ENCODE assay signal across 14 mouse cellular contexts in genomic region chr5:150207596-150207995, GRCm38 (mm10).
DNase-seq lines count a peak whose midpoint lies in the region; ATAC-seq and TF ChIP-seq lines count a peak whose summit lies in the region.
"Had no signal": no experiment of that assay in that cellular context is flagged by ENCODE, and none has a peak within 500 bp of the region (broad histone marks: within the 10 kb centered on the region; RNA-seq: fewer than 3 reads in every experiment).

No protein-coding gene starts in this region.

- no peaks in the 10 kb centered on the region for H3K27me3 ChIP-seq in heart, embryonic 13.5 days (replicated peaks)
- no peaks in the 10 kb centered on the region for H3K27me3 ChIP-seq in liver, embryonic 13.5 days
- H3K27me3 ChIP-seq in limb, embryonic 13.5 days = no peaks in the 10 kb centered on the region

- WGBS in heart, embryonic 13.5 days = 29% methylated on average over 18 of the region's 18 CpGs
- WGBS in liver, embryonic 13.5 days (ENCODE audit: insufficient replicate concordance) = 51% methylated on average over 18 of the region's 18 CpGs
- WGBS in limb, embryonic 13.5 days = 41% methylated on average over 18 of the region's 18 CpGs
- 42% methylated on average over 18 of the region's 18 CpGs for WGBS in olfactory bulb, adult 2 months

- peak overlapping the region; percentile 63 for H3K4me2 ChIP-seq in heart, embryonic 13.5 days
- peak overlapping the region; percentile 14; the same call in 1 of the 2 replicates for H3K4me2 ChIP-seq in liver, embryonic 13.5 days
- H3K4me2 ChIP-seq in limb, embryonic 13.5 days (replicated peaks) = peak overlapping the region; percentile 55

- no peak for TF ChIP-seq CTCF in olfactory bulb, adult 2 months (IDR thresholded peaks at IDR 0.05; ENCODE audit: insufficient read depth, low read depth, low read length)

- H3K4me1 ChIP-seq in heart, embryonic 13.5 days = peaks cover 9% of the 10 kb centered on the region; the same call in 1 of the 2 replicates
- H3K4me1 ChIP-seq in liver, embryonic 13.5 days (replicated peaks) = no peaks in the 10 kb centered on the region
- peaks cover 8% of the 10 kb centered on the region; the same call in 1 of the 2 replicates for H3K4me1 ChIP-seq in limb, embryonic 13.5 days
- peaks cover 8% of the 10 kb centered on the region; the same call in 1 of the 2 replicates for H3K4me1 ChIP-seq in olfactory bulb, adult 2 months (ENCODE audit: control insufficient read depth, insufficient read depth, low read length)
- H3K4me1 ChIP-seq: forebrain, embryonic 10.5 days had no signal

- no peak for ATAC-seq in heart, embryonic 13.5 days (ENCODE audit: extremely low read depth, insufficient number of reproducible peaks, low FRiP score, low TSS enrichment)
- no peak for ATAC-seq in liver, embryonic 13.5 days (ENCODE audit: low read depth)
- ATAC-seq in limb, embryonic 13.5 days (ENCODE audit: low FRiP score, low read depth) = no peak

- no peak for DNase-seq in heart, adult 18-20 months
- no peak for DNase-seq in liver, embryonic 13.5 days
- DNase-seq in liver = no peak
- no peak for DNase-seq in cerebellum, adult 11 months
- DNase-seq in embryo, embryonic 10 days (ENCODE audit: low spot score) = no peak
- DNase-seq: adrenal gland, adult 2 months; gastrocnemius, postnatal 25 days; kidney, adult 9 months; spleen, adult 18-20 months; thymus, postnatal 14 days had no signal

- H3K27ac ChIP-seq in heart, embryonic 13.5 days (replicated peaks) = no peak overlapping the region
- H3K27ac ChIP-seq in liver, embryonic 13.5 days = no peak overlapping the region
- H3K27ac ChIP-seq in limb, embryonic 13.5 days = no peak overlapping the region
- H3K27ac ChIP-seq in olfactory bulb, adult 2 months (ENCODE audit: insufficient read depth, low read depth, low read length) = no peak overlapping the region
- H3K27ac ChIP-seq: forebrain, embryonic 10.5 days had no signal

- TF ChIP-seq POLR2A in olfactory bulb, adult 2 months (IDR thresholded peaks at IDR 0.05; ENCODE audit: insufficient read depth, low read depth, low read length) = no peak

- H3K4me3 ChIP-seq in heart, embryonic 13.5 days = peak overlapping the region; percentile 35
- H3K4me3 ChIP-seq in liver, embryonic 13.5 days (replicated peaks) = no peak overlapping the region
- peak overlapping the region; percentile 7; the same call in 1 of the 2 replicates for H3K4me3 ChIP-seq in limb, embryonic 13.5 days
- peak overlapping the region; percentile 12; the same call in 1 of the 2 replicates for H3K4me3 ChIP-seq in olfactory bulb, adult 2 months (ENCODE audit: insufficient read depth, low read depth, low read length)
- H3K4me3 ChIP-seq: forebrain, embryonic 10.5 days had no signal

- peaks cover 6% of the 10 kb centered on the region for H3K36me3 ChIP-seq in heart, embryonic 13.5 days
- no peaks in the 10 kb centered on the region for H3K36me3 ChIP-seq in liver, embryonic 13.5 days
- H3K36me3 ChIP-seq in limb, embryonic 13.5 days = no peaks in the 10 kb centered on the region
- H3K36me3 ChIP-seq: forebrain, embryonic 10.5 days had no signal

- H3K9me3 ChIP-seq in heart, embryonic 13.5 days = peaks cover 5% of the 10 kb centered on the region; the same call in 1 of the 2 replicates
- H3K9me3 ChIP-seq in liver, embryonic 13.5 days (replicated peaks) = no peaks in the 10 kb centered on the region
- no peaks in the 10 kb centered on the region for H3K9me3 ChIP-seq in limb, embryonic 13.5 days
- H3K9me3 ChIP-seq: forebrain, embryonic 10.5 days had no signal

- H3K9ac ChIP-seq in heart, embryonic 13.5 days = 0 out of 2 replicates have a peak overlapping the region, but pooled peaks have one; percentile 40
- no peak overlapping the region for H3K9ac ChIP-seq in liver, embryonic 13.5 days
- H3K9ac ChIP-seq in limb, embryonic 13.5 days = no peak overlapping the region
